Mouse (Mus musculus): ENCODE measurements around the gene Csnk2a1. TPM values are rescaled to one million over a fixed set of nuclear protein-coding genes. Genes with fewer than 3 reads are reported as not detected.

Gene Csnk2a1
- 79.1 and 82.7 TPM in 2 replicates for polyA plus RNA-seq (2016; fragmentation: Nextera tagmentation; extraction: Ambion mirVana)

DNA sequence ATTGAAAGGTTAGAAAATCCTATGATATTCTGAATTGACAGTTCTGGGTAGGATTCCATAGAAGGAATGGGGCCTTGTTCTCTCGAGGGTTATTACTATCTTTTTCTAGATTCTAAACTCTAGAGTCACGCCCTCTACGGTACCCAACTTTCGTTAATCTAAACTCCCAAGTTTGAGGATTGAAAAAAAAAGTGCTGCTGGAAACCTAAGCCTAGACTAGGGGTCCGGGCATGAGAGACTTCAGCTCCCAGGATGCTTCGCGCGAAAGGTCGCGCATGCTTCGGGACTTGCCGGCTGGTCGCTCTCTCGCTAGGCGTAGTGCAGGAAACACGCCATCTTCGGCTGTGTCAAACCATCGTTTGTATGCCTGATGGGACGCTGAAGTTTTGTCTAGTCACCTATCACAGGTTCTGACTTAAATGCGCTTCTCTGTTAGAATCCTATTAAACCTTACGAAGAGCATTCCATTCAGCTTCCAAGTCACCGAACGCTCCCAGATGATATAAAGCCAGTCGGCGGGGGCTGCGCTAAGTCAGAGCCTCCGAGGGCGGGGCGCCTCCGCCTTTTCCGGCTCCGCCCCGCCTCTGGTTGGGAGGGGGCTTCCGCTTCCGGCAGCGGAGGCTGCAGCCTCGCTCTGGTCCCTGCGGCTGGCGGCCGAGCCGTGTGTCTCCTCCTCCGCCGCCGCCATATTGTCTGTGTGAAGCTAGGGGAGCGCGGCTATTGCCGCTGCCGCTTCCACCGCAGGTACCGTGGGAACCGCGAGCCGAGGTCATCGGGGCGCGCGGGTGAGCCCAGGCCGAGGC is at the start of gene Csnk2a1:
Csnk2a1 (plus strand) TSS at position 592 of the 803 bp plus-strand sequence.
- DNase-seq (ENCODE audit: low spot score): peak; percentile 90
- no peaks in the 10 kb centered on the region for H3K9me3 ChIP-seq (replicated peaks)
- WGBS: under 1% methylated on average over 58 of the region's 58 CpGs
- H3K36me3 ChIP-seq: peaks cover 27% of the 10 kb centered on the region
- H3K27ac ChIP-seq (replicated peaks): peak within 1 kb of the TSS; percentile 99
- peaks cover 24% of the 10 kb centered on the region for H3K4me1 ChIP-seq
- H3K27me3 ChIP-seq (ENCODE audit: low read depth, poor library complexity, severe bottlenecking): no peaks in the 10 kb centered on the region
- H3K4me3 ChIP-seq: peak within 1 kb of the TSS; percentile 99

- peak overlapping the region; percentile 65 for H3K27ac ChIP-seq (replicated peaks)
- H3K9me3 ChIP-seq (replicated peaks): no peaks in the 10 kb centered on the region
- peak overlapping the region; percentile 39 for H3K4me3 ChIP-seq
- peaks cover 17% of the 10 kb centered on the region for H3K27me3 ChIP-seq (ENCODE audit: low read depth, poor library complexity, severe bottlenecking)
- DNase-seq (ENCODE audit: low spot score): peak; percentile 28
- H3K36me3 ChIP-seq: no peaks in the 10 kb centered on the region
- peaks cover 17% of the 10 kb centered on the region for H3K4me1 ChIP-seq
- WGBS: 11% methylated on average over 24 of the region's 24 CpGs
Measured at GRCm38 (mm10) chr2:152177162-152177805, 49.4 kb upstream of the Csnk2a1 start.

- H3K27me3 ChIP-seq (ENCODE audit: low read depth, poor library complexity, severe bottlenecking): peaks cover 17% of the 10 kb centered on the region
- H3K27ac ChIP-seq (replicated peaks): no peak overlapping the region
- H3K4me3 ChIP-seq: no peak overlapping the region
- WGBS: 75% methylated on average over 6 of the region's 6 CpGs
- H3K36me3 ChIP-seq: no peaks in the 10 kb centered on the region
- no peak for DNase-seq (ENCODE audit: low spot score)
- H3K4me1 ChIP-seq: peaks cover 17% of the 10 kb centered on the region
- H3K9me3 ChIP-seq (replicated peaks): no peaks in the 10 kb centered on the region
Measured at GRCm38 (mm10) chr2:152177806-152178170, 48.9 kb upstream of the Csnk2a1 start.

DNA sequence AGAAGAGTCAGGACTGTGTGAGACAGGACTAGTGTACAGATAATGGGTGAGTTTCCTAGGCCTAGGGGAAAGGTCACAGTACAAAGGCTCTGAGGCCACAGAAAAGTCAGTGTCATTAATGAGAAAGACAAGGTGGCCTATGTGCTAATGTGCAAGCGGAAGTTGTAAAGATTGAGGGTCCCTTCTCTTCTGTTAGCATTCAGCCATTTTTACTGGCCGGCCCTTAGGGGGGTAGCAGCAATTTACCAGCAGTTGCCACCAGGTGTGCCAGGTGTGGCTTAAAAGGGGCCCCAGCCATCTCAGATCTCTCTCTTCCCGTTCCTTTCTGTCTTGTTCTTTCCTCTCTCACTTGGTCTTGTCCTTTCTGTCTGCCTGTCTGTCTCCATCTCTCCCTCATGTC is 48.3 kb upstream of the Csnk2a1 start:
- no peak overlapping the region for H3K27ac ChIP-seq (replicated peaks)
- DNase-seq (ENCODE audit: low spot score): no peak
- H3K9me3 ChIP-seq (replicated peaks): no peaks in the 10 kb centered on the region
- H3K36me3 ChIP-seq: no peaks in the 10 kb centered on the region
- 90% methylated on average over 3 of the region's 3 CpGs for WGBS
- no peak overlapping the region for H3K4me3 ChIP-seq
- peaks cover 17% of the 10 kb centered on the region for H3K27me3 ChIP-seq (ENCODE audit: low read depth, poor library complexity, severe bottlenecking)
- peaks cover 17% of the 10 kb centered on the region for H3K4me1 ChIP-seq

DNA sequence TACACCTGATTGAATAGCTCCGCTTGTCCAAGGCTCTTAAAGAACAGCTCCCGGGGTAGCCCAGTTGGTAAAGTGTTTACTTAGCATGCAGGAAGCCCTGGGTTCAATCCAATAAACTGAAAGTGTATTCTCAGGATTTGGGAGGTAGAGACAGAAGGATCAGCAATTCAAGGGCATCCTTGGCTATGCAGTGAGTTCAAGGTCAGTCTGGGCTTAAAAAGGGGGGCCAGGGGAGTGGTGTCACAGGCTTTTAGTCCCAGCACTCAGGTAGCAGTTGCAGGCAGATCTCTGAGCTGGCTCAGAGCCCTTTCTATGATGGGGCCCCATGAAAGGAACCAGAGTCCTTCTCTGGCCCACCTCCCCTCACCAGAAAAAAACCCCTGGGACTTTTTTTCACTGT is 47.3 kb upstream of the Csnk2a1 start:
- Histone ChIP-seq H3K4me1 (peaks cover 17% of the 10 kb centered on the region), H3K4me3 (no peak overlapping the region), H3K27me3 (ENCODE audit: low read depth, poor library complexity, severe bottlenecking) (peaks cover 17% of the 10 kb centered on the region), H3K9me3 (replicated peaks) (no peaks in the 10 kb centered on the region), H3K36me3 (no peaks in the 10 kb centered on the region), H3K27ac (replicated peaks) (no peak overlapping the region)
- 84% methylated on average over 2 of the region's 2 CpGs for WGBS
- DNase-seq (ENCODE audit: low spot score): no peak

- no peaks in the 10 kb centered on the region for H3K36me3 ChIP-seq
- peak overlapping the region; percentile 49; the same call in 1 of the 2 replicates for H3K27ac ChIP-seq (replicated peaks)
- WGBS: 77% methylated on average over 6 of the region's 6 CpGs
- H3K27me3 ChIP-seq (ENCODE audit: low read depth, poor library complexity, severe bottlenecking): peaks cover 17% of the 10 kb centered on the region
- no peak overlapping the region for H3K4me3 ChIP-seq
- H3K4me1 ChIP-seq: peaks cover 17% of the 10 kb centered on the region
- DNase-seq (ENCODE audit: low spot score): no peak
- H3K9me3 ChIP-seq (replicated peaks): no peaks in the 10 kb centered on the region
Measured at GRCm38 (mm10) chr2:152180323-152180722, 46.3 kb upstream of the Csnk2a1 start.

GRCm38 (mm10) chr2:152187132-152187531 is 39.5 kb upstream of the Csnk2a1 start:
- Histone ChIP-seq H3K4me1 (peaks cover 12% of the 10 kb centered on the region), H3K27me3 (ENCODE audit: low read depth, poor library complexity, severe bottlenecking) (no peaks in the 10 kb centered on the region), H3K27ac (replicated peaks) (no peak overlapping the region), H3K36me3 (no peaks in the 10 kb centered on the region), H3K9me3 (replicated peaks) (no peaks in the 10 kb centered on the region), H3K4me3 (no peak overlapping the region)
- DNase-seq (ENCODE audit: low spot score): no peak
- 79% methylated on average over 5 of the region's 5 CpGs for WGBS

DNA sequence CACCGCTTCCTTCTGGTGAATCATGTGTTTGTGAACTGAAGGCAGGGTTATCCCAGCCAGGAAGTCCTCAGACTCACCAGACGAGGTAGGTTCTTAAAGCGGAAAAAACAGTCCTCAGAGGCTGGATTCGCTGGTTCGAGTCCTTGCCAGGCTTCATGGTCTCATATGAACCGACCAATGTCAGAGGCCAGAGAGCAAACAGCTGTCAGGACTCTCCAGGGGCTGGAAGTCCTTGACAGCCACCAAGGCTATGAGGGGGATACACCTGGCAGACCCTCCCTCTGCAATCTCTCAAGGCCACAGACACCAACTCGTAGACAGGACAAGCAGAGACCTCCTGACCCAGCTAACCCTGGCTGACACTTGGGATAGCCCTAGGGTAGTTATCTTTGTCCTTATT is 37.4 kb upstream of the Csnk2a1 start:
- Histone ChIP-seq H3K4me1 (peaks cover 12% of the 10 kb centered on the region), H3K4me3 (no peak overlapping the region), H3K9me3 (replicated peaks) (no peaks in the 10 kb centered on the region), H3K27me3 (ENCODE audit: low read depth, poor library complexity, severe bottlenecking) (no peaks in the 10 kb centered on the region), H3K36me3 (no peaks in the 10 kb centered on the region), H3K27ac (replicated peaks) (peak overlapping the region; percentile 28; the same call in 1 of the 2 replicates)
- DNase-seq (ENCODE audit: low spot score): no peak
- 76% methylated on average over 7 of the region's 7 CpGs for WGBS

GRCm38 (mm10) chr2:152189640-152190039 is 37.0 kb upstream of the Csnk2a1 start:
- 73% methylated on average over 9 of the region's 9 CpGs for WGBS
- H3K27me3 ChIP-seq (ENCODE audit: low read depth, poor library complexity, severe bottlenecking): no peaks in the 10 kb centered on the region
- H3K36me3 ChIP-seq: no peaks in the 10 kb centered on the region
- H3K9me3 ChIP-seq (replicated peaks): no peaks in the 10 kb centered on the region
- peak overlapping the region; percentile 28 for H3K27ac ChIP-seq (replicated peaks)
- no peak overlapping the region for H3K4me3 ChIP-seq
- no peak for DNase-seq (ENCODE audit: low spot score)
- peaks cover 12% of the 10 kb centered on the region for H3K4me1 ChIP-seq

DNA sequence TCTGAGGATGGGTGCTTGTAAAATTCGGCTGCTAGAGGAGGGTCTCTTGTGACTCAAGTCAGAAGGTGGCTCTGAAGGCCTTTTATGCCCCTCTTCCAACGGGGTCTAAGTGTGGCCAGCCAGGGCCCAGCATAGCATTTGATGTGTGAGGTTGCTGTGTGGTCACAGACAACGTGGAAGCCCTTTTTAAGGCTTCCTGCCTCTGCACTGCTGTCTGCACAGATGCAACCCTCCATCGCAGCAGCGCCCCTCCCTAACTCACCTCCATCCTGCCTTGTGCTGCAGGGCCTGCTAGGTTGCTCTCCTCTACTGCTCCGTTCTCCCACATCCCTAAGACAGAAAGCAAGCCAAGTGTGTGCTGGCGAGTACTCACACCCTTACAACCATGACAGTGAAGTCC is 36.5 kb upstream of the Csnk2a1 start:
- no peaks in the 10 kb centered on the region for H3K27me3 ChIP-seq (ENCODE audit: low read depth, poor library complexity, severe bottlenecking)
- no peaks in the 10 kb centered on the region for H3K9me3 ChIP-seq (replicated peaks)
- WGBS: 76% methylated on average over 7 of the region's 7 CpGs
- H3K36me3 ChIP-seq: no peaks in the 10 kb centered on the region
- no peak overlapping the region for H3K4me3 ChIP-seq
- H3K27ac ChIP-seq (replicated peaks): peak overlapping the region; percentile 28; the same call in 1 of the 2 replicates
- no peak for DNase-seq (ENCODE audit: low spot score)
- H3K4me1 ChIP-seq: peaks cover 12% of the 10 kb centered on the region

- Histone ChIP-seq H3K9me3 (replicated peaks) (no peaks in the 10 kb centered on the region), H3K36me3 (no peaks in the 10 kb centered on the region), H3K27ac (replicated peaks) (no peak overlapping the region), H3K4me1 (peaks cover 18% of the 10 kb centered on the region), H3K27me3 (ENCODE audit: low read depth, poor library complexity, severe bottlenecking) (no peaks in the 10 kb centered on the region), H3K4me3 (no peak overlapping the region)
- 80% methylated on average over 13 of the region's 13 CpGs for WGBS
- DNase-seq (ENCODE audit: low spot score): no peak
Measured at GRCm38 (mm10) chr2:152192591-152193345, 33.9 kb upstream of the Csnk2a1 start.

DNA sequence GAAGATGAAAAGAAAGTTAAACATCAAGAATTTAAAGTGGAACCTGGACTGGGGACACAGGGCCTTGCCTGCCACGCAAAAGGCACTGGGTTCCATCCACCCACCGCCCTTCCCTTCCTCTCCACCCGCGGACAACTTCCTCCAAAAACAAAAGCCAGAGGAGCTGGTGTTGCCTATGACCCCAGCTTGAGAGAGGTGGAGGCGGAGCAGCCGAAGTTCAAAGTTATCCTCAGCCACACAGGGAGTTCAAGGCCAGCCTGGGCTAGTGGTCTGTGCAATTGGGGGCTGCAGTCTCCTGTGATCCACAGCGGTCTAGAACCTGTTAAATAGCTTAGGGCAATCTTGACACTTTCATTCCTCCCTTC is 33.3 kb upstream of the Csnk2a1 start:
- DNase-seq (ENCODE audit: low spot score): no peak
- no peak overlapping the region for H3K4me3 ChIP-seq
- H3K4me1 ChIP-seq: peaks cover 18% of the 10 kb centered on the region
- WGBS: 84% methylated on average over 7 of the region's 7 CpGs
- no peak overlapping the region for H3K27ac ChIP-seq (replicated peaks)
- no peaks in the 10 kb centered on the region for H3K27me3 ChIP-seq (ENCODE audit: low read depth, poor library complexity, severe bottlenecking)
- H3K9me3 ChIP-seq (replicated peaks): no peaks in the 10 kb centered on the region
- no peaks in the 10 kb centered on the region for H3K36me3 ChIP-seq
